Mouse (Mus musculus) spleen, postnatal 4 days (tissue): ENCODE data around the gene Tbx1.

Experiments used
- DNase-seq, 2 experiments: peaks; one replicate each; pipeline ENCODE4 v3.0.0; 2022; ENCODE audit warnings: low spot score in 2 of 2

The Tbx1 gene

DNA sequence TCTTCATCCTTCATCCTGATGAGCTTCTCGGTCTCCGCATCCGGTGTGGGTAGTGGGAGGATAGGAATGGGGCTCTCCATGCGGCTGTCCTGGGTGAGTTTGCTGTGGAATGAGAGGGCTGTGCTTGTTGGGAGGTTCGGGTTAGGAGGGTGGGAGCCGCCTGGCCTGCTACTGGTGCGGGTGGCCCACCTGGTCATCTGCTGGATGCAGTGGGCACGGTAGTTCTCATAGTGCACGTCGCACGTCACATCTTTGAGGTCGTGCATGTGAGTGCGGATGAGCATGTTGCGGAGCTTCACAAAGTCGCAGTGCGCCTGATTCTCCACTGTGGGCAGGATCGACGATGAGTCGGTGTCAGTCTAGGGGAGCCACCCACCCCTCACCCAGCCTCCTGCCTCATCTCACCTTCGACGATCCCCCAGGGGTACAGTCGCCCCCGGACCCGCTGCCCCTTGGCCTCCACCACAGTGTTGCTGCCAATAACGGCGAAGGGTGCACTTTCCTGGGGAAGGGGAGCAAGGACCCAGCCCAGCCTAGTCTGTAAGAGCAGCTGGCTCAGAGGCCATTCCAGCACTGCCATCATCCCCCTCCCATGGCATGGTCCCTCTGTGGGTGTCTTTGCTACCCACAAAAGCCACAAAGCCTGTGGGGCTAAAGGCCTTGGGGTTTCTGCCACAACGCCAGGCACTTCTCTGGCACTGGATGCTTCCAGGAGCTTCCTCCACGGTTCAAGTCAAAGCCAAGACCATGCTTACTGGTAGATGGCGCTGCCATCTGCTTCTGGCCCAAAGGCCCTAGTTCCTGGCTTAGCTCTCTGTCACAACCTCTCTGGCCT lies 32.7 kb upstream of the Tbx1 start:
- DNase-seq: no peak

GRCm38 (mm10) chr16:18622019-18622418 lies 31.5 kb upstream of the Tbx1 start, which contains the start of gene Gp1bb:
Gp1bb (minus strand) TSS chr16:18622403.
- DNase-seq: no peak

DNA sequence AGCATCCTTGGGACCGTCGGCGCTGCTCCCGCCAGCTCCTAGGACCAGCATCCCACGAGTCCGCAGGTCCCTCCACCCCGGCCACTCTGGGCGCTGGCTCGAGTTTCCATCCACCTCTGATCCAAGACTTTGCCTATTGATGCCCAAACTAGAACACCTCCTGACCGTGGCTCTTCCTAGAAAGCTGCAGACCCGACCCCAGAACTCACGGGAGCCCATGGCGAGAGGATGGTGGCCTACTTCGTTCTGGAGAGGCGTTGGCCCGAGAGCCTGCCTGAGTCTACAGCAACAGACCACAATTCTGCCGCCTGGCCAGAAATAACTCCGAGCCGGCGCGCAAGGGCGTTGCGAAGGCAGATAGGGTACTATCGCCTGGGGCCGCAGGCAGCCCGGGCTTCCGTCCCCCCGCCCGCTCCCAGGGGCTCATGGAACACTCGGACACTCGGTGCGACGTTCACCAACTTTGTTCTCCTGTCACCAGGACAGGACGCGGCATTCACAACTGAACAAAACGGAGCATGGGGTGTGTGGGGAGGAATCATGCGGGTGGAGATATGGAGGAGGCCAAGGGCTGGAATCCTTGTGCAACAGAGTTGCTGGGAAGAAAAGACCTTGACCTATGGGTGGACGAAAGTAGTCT lies 31.0 kb upstream of the Tbx1 start:
- no peak for DNase-seq

- no peak for DNase-seq
Observed at GRCm38 (mm10) chr16:18620601-18621361, 30.3 kb upstream of the Tbx1 start.

GRCm38 (mm10) chr16:18620201-18620600 lies 29.7 kb upstream of the Tbx1 start:
- DNase-seq: no peak

- DNase-seq: no peak
Observed at GRCm38 (mm10) chr16:18619110-18619509, 28.6 kb upstream of the Tbx1 start.

DNA sequence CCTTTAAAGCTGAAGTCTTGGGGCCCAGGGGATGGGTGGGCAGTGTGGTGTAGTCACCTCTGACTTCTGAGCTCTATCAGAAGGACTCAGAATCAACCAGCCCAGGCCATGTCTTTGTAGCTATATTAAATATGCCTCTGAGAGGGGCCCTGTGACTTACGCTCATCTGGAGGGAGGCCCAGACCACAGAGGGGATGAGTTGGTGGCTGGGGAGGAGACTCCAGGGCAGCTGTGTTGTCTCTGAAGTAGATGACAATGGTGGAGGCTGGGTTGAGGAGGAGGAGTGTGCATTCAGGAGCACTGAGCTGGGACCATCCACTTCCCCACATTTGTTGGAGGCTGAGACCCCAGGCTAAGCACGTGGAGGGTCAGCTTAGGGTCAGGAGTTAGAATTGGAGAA lies 27.8 kb upstream of the Tbx1 start:
- DNase-seq: no peak

DNA sequence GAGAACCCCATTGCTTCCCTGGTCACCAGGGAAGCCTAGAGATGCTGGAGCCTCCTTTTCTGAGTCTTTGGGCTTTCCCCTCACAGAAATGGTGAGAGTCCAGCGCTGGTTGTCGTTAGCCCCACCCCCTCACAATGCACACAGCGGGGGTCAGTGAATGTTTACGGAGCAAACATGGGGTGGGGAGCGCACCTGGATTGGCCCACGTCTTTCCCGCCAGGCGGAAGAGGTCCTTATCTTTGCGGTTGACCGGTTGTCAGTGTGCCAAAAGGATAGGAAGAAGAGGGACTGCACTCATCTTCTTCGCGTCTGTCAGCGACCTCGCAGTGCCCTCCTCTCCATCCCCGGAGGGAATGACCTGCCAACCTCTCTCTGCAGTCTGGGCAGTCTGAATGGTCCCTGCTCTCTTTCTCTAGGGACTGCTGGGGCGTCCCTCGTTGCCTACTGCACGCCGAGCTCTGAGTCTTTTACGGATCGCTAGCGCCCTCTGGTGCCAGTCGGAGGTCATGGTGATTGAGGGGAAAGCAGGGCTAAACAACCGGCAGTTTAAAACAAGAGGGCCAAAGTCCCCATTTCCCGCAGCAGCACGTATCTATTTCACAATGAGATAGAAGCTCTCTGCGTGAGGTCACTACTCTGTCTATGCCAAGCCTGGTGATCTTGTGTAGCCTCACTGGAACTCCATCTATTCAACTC lies 27.0 kb upstream of the Tbx1 start:
- peak; percentile 79 to 93 for DNase-seq

DNA sequence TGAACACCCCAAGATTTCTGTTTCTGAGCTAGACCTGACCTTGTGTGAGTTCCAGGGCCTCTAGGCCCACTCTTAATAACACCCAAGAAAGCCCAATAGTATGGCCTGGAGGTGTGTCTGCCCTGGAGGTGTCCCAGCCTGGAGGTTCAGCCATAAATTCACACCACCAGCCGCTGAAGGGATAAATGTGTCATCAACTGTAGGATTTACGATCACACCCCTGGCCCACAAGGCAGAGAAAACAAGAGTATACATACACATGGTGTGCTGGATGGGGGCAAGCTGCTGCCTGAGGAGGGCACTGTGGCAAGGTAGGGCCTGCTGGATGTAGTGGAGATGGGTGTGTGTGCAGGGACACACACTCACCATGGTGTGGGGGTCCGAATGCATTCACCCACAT lies 22.8 kb upstream of the Tbx1 start:
- DNase-seq: no peak

DNA sequence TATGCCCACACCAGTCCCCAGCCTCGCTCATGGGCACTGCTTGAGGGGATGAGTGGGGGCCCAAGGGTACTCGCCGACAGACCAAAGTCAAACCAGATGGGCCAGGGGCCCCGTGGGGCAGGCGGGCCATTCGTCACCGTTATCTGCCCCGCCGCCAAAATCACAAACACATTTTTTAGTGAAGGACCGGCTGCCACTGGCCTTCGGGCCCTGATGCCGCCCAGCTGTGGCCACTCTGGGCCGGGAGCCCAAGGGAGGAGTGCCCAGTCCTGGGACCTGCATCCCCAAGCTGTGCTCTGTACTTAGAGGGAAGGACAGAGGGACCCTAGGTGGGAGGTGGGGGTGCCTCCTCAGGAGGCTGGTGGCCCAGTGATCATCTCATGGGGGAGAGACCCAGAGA lies 21.3 kb upstream of the Tbx1 start:
- no peak for DNase-seq

GRCm38 (mm10) chr16:18609099-18609498 lies 18.6 kb upstream of the Tbx1 start:
- no peak for DNase-seq

- no peak for DNase-seq
Observed at GRCm38 (mm10) chr16:18608226-18608625, 17.8 kb upstream of the Tbx1 start.

- no peak for DNase-seq
Observed at GRCm38 (mm10) chr16:18605705-18606104, 15.2 kb upstream of the Tbx1 start.

DNA sequence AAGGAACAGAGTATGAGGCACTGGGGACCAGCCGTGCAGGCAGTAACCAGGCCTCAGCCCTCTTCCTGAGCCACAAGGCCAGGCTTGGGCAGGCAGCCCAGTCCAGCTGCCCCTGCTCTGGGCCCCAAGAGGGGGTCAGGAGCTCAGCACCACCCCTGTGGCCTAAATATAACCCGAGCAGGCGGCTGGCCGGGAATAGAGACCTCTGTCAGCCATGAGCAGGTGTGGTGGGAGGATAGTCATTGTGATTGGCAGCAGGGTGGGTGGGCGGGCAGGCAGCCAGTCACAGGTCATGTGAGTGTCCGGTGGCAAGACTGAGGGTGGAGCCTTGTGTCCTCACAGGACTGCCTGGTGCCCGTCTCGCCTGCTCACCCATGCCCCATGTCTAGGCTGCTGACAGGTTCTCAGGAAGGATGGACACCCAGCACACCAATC lies 13.8 kb upstream of the Tbx1 start:
- DNase-seq: no peak

DNA sequence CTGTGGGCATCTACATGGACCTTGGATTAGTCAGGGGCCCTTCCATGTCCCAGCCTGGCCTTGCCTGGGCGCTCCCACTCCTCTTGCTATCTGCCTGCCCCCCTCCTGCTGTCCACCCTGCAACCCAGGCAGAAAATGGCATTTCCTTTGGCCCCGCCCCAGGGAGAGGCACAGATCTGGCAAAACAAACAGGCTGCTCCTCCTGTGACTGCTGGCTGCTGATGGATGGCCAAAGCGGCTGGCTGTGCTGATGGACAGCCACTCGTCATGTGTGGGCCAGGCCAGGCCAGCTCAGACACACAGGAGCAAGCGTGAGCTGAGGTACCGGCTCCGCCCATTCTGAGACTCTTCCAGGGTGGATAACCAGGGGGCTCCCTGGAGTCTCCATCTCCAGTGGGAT lies 11.0 kb upstream of the Tbx1 start:
- no peak for DNase-seq

DNA sequence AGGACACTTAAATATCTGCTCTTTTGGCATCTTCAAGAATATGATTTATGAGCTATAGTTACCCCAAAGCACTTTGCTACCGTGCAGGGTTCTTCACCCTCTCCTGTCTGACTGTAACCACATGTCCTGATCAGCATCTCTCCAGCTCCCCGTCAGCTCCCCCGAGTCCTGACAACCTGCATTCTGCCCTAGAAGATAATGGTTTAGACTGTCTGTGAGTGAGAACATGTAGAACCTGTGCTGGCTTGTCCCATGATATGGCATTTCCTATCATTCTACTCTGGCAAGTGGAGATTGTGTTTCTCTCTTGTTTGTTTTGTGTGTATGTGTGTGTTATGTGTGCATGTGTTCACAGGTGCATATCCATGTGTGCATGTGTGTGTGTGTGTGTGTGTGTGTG lies 7.5 kb upstream of the Tbx1 start:
- no peak for DNase-seq

DNA sequence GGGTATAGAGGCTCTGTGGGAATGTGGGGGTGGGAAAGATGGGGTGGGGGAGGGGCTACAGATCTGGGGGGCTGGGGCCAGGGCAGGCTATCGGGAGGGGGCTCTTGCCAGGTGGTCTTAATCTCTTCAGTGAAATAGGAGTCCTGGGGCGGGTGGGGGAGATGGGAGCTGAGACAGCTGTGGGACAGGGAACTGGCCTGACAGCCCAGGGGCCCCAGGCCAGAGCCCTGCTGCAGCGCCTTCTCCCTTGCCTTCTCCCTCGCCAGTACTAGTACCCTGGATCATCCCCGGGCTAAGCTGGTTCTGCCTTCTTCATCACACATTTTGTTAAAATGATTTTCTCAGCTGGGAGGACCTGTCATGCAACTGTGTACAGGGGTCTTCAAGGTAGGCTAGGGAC lies 5.8 kb upstream of the Tbx1 start:
- no peak for DNase-seq

DNA sequence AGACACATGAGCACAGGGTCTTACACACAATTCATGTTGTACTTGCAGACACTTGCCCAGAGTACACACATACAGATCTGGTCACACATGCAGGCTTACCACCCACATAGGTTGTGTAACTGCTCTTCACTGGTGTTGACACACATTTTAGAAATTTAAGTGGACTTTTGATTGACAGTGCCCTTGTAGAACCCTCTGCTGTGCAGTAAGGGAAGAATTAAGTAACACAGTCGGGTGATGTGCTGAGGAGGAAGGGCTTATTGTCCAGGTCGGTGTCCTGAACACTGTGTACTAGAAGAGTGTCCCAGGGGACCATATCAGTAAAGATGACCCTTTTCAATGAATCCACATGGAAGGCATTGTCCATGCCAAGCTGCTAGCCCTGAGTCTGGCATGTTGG lies 3.5 kb upstream of the Tbx1 start:
- no peak for DNase-seq

GRCm38 (mm10) chr16:18591047-18592018 lies 862 bp upstream of the Tbx1 start:
- DNase-seq: no peak

DNA sequence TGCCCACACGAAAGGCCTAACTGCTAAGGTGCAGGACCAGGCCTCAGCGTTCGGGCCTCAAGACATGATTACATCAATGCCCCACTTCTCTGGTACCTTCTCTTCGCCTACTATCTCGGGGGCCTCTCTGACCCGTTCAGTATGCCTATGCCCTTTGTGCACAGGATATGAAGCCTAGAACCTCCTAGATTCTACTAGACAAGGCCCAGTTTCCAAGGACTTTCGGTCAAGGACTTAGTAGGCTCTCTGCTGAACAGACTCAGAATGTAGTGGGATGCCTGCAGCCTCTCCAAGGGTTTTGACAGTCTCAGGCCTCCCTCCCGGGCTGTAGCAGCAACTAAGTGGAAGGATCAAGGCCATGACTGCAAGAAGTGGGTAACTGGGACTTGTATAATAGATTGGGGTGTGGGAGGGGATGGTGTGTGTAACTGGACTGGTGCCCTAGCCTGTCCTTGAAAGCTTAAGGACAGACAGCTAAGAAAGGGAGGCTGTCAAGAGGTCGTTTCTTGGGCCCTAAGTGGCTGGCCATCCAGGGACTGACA lies 1.3 kb downstream of the Tbx1 start:
- DNase-seq: no peak

DNA sequence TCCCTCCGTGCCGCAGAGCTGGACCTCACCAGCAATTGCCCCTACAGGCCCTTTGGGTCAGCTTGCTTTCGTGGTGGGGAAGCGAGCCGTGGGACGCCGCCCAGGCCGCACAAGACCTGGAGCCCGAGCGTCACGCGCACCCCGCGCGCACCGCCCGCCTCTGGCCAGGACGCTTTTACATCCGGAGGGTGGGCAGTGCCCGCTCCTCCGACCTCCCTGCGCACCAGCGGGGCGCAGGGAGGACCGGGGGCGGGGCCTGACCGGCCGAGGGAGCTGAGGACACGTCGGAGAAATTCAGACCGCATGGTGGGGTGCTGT lies 1.8 kb downstream of the Tbx1 start:
- DNase-seq: no peak
